Mouse (Mus musculus): ENCODE results near the gene Pusl1. TPM values are rescaled to one million over a fixed set of nuclear protein-coding genes. Genes with fewer than 3 reads are reported as not detected.

Pusl1 gene
- polyA plus RNA-seq, 1 experiment from 2014 or later, result 53.7 TPM

- WGBS, result 72% methylated on average over 8 of the region's 8 CpGs
- H3K9ac ChIP-seq (ENCODE audit: low read length), result peak overlapping the region; percentile 88; the same call in 1 of the 2 replicates
- no peak overlapping the region for H3K27ac ChIP-seq (ENCODE audit: low read depth, low read length)
- ATAC-seq (replicated peaks; ENCODE audit: low FRiP score), result no peak
- no peaks in the 10 kb centered on the region; the same call in 1 of the 2 replicates for H3K36me3 ChIP-seq (ENCODE audit: control insufficient read depth, insufficient read depth, low read length)
- peak overlapping the region; percentile 98 for H3K4me2 ChIP-seq (ENCODE audit: low read depth, low read length, severe bottlenecking)
- peak overlapping the region; percentile 90 for H3K4me3 ChIP-seq (ENCODE audit: low read depth, low read length)
- peak; percentile 48 for DNase-seq (ENCODE audit: low spot score)
- H3K27me3 ChIP-seq (ENCODE audit: control insufficient read depth, insufficient read depth, low read length), result no peaks in the 10 kb centered on the region
- no peaks in the 10 kb centered on the region for H3K9me3 ChIP-seq (ENCODE audit: control insufficient read depth, low read length)
- H3K4me1 ChIP-seq (replicated peaks; ENCODE audit: control insufficient read depth, insufficient read depth, low read length), result peaks cover 17% of the 10 kb centered on the region; the same call in 1 of the 2 replicates
Observed at GRCm38 (mm10) chr4:155893212-155893690, 1.7 kb upstream of the Pusl1 start.

- Histone ChIP-seq H3K36me3 (ENCODE audit: control insufficient read depth, insufficient read depth, low read length) (peaks cover 3% of the 10 kb centered on the region), H3K9me3 (ENCODE audit: control insufficient read depth, low read length) (no peaks in the 10 kb centered on the region), H3K4me1 (replicated peaks; ENCODE audit: control insufficient read depth, insufficient read depth, low read length) (peaks cover 17% of the 10 kb centered on the region; the same call in 1 of the 2 replicates), H3K27me3 (ENCODE audit: control insufficient read depth, insufficient read depth, low read length) (no peaks in the 10 kb centered on the region), H3K27ac (ENCODE audit: low read depth, low read length) (peak overlapping the region; percentile 96), H3K4me3 (ENCODE audit: low read depth, low read length) (peak overlapping the region; percentile 90), H3K4me2 (ENCODE audit: low read depth, low read length, severe bottlenecking) (peak overlapping the region; percentile 98), H3K9ac (ENCODE audit: low read length) (peak overlapping the region; percentile 88)
- WGBS, result 6% methylated on average over 37 of the region's 37 CpGs
- ATAC-seq (replicated peaks; ENCODE audit: low FRiP score), result peak; percentile 57
- DNase-seq (ENCODE audit: low spot score), result peak; percentile 69
Observed at GRCm38 (mm10) chr4:155892438-155893211, 1.0 kb upstream of the Pusl1 start.

DNA sequence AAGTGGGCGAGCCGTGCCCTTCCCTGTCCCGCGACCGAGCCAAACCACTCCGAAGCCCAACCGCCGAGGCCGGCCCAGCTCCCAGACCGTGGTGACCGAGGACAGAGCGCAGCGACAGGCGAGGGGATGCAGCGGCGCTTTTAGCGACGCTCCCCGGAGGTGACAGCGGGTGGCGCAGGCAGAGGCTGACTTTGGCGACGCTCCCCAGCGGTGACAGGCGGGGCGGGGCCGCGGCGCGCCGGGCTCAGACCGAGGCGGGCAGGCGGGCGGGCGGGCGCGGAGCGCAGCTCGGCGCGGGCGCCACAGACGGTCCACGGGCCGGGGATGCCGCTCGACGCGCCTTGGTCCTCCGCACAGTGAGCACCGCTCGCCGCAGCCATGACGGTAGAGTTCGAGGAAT is 436 bp upstream of the Pusl1 start:
- peak; percentile 91 for DNase-seq (ENCODE audit: low spot score)

DNA sequence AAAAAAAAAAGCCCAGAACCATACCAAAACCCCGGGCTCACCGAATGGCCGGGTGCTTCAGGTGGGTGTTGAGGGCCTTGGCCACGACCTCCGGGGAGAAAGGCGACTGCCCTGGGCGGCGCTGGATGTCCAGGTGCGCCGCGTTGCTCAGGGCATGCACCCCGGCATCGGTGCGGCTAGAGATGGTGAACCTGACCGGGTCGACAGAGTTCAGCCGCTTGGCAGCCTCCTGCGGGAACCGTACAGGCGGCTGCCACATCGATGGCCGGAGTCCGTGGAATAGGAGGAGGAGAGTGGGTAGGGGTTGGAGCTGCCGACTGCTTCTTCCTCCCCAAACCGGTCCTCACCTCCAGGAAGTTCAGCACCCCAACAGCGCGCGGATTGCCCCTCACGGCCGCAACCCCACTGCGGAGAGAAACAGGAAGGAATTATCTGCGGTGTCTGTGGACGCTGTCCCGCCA is 540 bp downstream of the Pusl1 start:
- Histone ChIP-seq H3K4me1 (replicated peaks; ENCODE audit: control insufficient read depth, insufficient read depth, low read length) (peaks cover 17% of the 10 kb centered on the region; the same call in 1 of the 2 replicates), H3K9me3 (ENCODE audit: control insufficient read depth, low read length) (no peaks in the 10 kb centered on the region), H3K27ac (ENCODE audit: low read depth, low read length) (no peak overlapping the region), H3K4me3 (ENCODE audit: low read depth, low read length) (peak overlapping the region; percentile 90), H3K9ac (ENCODE audit: low read length) (peak overlapping the region; percentile 88), H3K36me3 (ENCODE audit: control insufficient read depth, insufficient read depth, low read length) (peaks cover 4% of the 10 kb centered on the region), H3K4me2 (ENCODE audit: low read depth, low read length, severe bottlenecking) (peak overlapping the region; percentile 98), H3K27me3 (ENCODE audit: control insufficient read depth, insufficient read depth, low read length) (no peaks in the 10 kb centered on the region)
- ATAC-seq (replicated peaks; ENCODE audit: low FRiP score), result no peak
- 0% methylated on average over 34 of the region's 34 CpGs for WGBS
- DNase-seq (ENCODE audit: low spot score), result no peak

More for the DNA sequence above, 436 bp upstream of the Pusl1 start:
- ATAC-seq (replicated peaks; ENCODE audit: low FRiP score), result peak; percentile 91
- H3K27ac ChIP-seq (ENCODE audit: low read depth, low read length), result peak overlapping the region; percentile 96
- WGBS, result under 1% methylated on average over 47 of the region's 56 CpGs
- peak overlapping the region; percentile 88 for H3K9ac ChIP-seq (ENCODE audit: low read length)
- H3K36me3 ChIP-seq (ENCODE audit: control insufficient read depth, insufficient read depth, low read length), result peaks cover 3% of the 10 kb centered on the region
- H3K27me3 ChIP-seq (ENCODE audit: control insufficient read depth, insufficient read depth, low read length), result no peaks in the 10 kb centered on the region
- H3K9me3 ChIP-seq (ENCODE audit: control insufficient read depth, low read length), result no peaks in the 10 kb centered on the region
- peak overlapping the region; percentile 98 for H3K4me2 ChIP-seq (ENCODE audit: low read depth, low read length, severe bottlenecking)
- H3K4me3 ChIP-seq (ENCODE audit: low read depth, low read length), result peak overlapping the region; percentile 90
- H3K4me1 ChIP-seq (replicated peaks; ENCODE audit: control insufficient read depth, insufficient read depth, low read length), result peaks cover 17% of the 10 kb centered on the region; the same call in 1 of the 2 replicates

DNA sequence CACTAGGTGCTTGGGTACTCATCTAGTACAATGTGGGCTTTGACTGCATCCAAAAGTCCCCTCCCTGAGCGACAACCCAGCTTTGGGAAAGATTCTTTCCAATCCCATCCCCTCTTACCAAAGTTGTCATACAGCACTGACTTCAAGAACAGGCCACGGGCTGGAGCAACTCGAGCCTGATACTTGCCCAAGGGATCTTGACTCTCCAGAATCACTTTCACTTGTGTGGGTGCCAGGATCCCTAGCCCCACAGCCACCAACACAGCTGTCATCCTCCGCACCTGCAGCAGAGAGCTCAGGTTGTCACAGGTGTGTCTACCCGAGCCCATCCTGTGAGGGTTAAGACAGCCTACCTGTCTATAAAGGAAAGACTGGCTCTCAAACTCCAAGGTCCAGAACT is 2.3 kb downstream of the Pusl1 start:
- peaks cover 11% of the 10 kb centered on the region for H3K36me3 ChIP-seq (ENCODE audit: control insufficient read depth, insufficient read depth, low read length)
- ATAC-seq (replicated peaks; ENCODE audit: low FRiP score) (no peak), DNase-seq (ENCODE audit: low spot score) (no peak)
- no peaks in the 10 kb centered on the region for H3K27me3 ChIP-seq (ENCODE audit: control insufficient read depth, insufficient read depth, low read length)
- peaks cover 14% of the 10 kb centered on the region; the same call in 1 of the 2 replicates for H3K4me1 ChIP-seq (replicated peaks; ENCODE audit: control insufficient read depth, insufficient read depth, low read length)
- 85% methylated on average over 5 of the region's 5 CpGs for WGBS
- no peak overlapping the region for H3K27ac ChIP-seq (ENCODE audit: low read depth, low read length)
- no peaks in the 10 kb centered on the region for H3K9me3 ChIP-seq (ENCODE audit: control insufficient read depth, low read length)
- no peak overlapping the region for H3K4me2 ChIP-seq (ENCODE audit: low read depth, low read length, severe bottlenecking)
- H3K9ac ChIP-seq (ENCODE audit: low read length), result no peak overlapping the region; the same call in 1 of the 2 replicates
- no peak overlapping the region for H3K4me3 ChIP-seq (ENCODE audit: low read depth, low read length)

DNA sequence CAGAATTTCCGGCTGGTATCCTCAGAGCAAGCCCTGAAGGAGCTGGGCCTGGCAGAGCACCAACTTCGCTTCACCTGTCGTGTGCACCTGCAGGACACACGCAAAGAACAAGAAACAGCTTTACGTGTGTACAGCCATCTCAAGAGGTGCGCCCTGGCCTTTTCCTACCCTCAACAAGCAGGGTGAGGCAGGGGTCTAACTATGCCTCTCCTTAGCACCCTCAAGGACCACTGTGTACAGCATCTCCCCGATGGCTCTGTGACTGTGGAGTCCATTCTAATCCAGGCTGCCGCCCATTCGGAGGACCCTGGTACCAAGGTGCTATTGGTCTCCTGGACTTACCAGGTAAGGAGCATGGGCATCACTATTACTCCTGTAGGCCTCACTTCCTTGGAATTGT is 3.4 kb downstream of the Pusl1 start:
- Histone ChIP-seq H3K36me3 (ENCODE audit: control insufficient read depth, insufficient read depth, low read length) (peaks cover 11% of the 10 kb centered on the region), H3K4me1 (replicated peaks; ENCODE audit: control insufficient read depth, insufficient read depth, low read length) (peaks cover 7% of the 10 kb centered on the region; the same call in 1 of the 2 replicates)

GRCm38 (mm10) chr4:155887674-155888073 is 3.9 kb downstream of the Pusl1 start:
- Histone ChIP-seq H3K4me2 (ENCODE audit: low read depth, low read length, severe bottlenecking) (no peak overlapping the region), H3K27ac (ENCODE audit: low read depth, low read length) (no peak overlapping the region), H3K9ac (ENCODE audit: low read length) (no peak overlapping the region), H3K27me3 (ENCODE audit: control insufficient read depth, insufficient read depth, low read length) (no peaks in the 10 kb centered on the region), H3K36me3 (ENCODE audit: control insufficient read depth, insufficient read depth, low read length) (peaks cover 11% of the 10 kb centered on the region), H3K4me3 (ENCODE audit: low read depth, low read length) (no peak overlapping the region), H3K4me1 (replicated peaks; ENCODE audit: control insufficient read depth, insufficient read depth, low read length) (peaks cover 6% of the 10 kb centered on the region; the same call in 1 of the 2 replicates), H3K9me3 (ENCODE audit: control insufficient read depth, low read length) (no peaks in the 10 kb centered on the region)
- 85% methylated on average over 10 of the region's 10 CpGs for WGBS
- ATAC-seq (replicated peaks; ENCODE audit: low FRiP score) (no peak), DNase-seq (ENCODE audit: low spot score) (no peak)

More for the DNA sequence above, 3.4 kb downstream of the Pusl1 start:
- DNase-seq (ENCODE audit: low spot score), result no peak
- ATAC-seq (replicated peaks; ENCODE audit: low FRiP score), result no peak
- Histone ChIP-seq H3K27me3 (ENCODE audit: control insufficient read depth, insufficient read depth, low read length) (no peaks in the 10 kb centered on the region), H3K9me3 (ENCODE audit: control insufficient read depth, low read length) (no peaks in the 10 kb centered on the region), H3K27ac (ENCODE audit: low read depth, low read length) (no peak overlapping the region), H3K4me2 (ENCODE audit: low read depth, low read length, severe bottlenecking) (no peak overlapping the region), H3K9ac (ENCODE audit: low read length) (no peak overlapping the region), H3K4me3 (ENCODE audit: low read depth, low read length) (no peak overlapping the region)
- 95% methylated on average over 9 of the region's 9 CpGs for WGBS

- Histone ChIP-seq H3K4me1 (replicated peaks; ENCODE audit: control insufficient read depth, insufficient read depth, low read length) (peaks cover 6% of the 10 kb centered on the region; the same call in 1 of the 2 replicates), H3K4me2 (ENCODE audit: low read depth, low read length, severe bottlenecking) (no peak overlapping the region), H3K36me3 (ENCODE audit: control insufficient read depth, insufficient read depth, low read length) (peaks cover 11% of the 10 kb centered on the region), H3K27ac (ENCODE audit: low read depth, low read length) (no peak overlapping the region), H3K9ac (ENCODE audit: low read length) (no peak overlapping the region), H3K9me3 (ENCODE audit: control insufficient read depth, low read length) (no peaks in the 10 kb centered on the region), H3K4me3 (ENCODE audit: low read depth, low read length) (no peak overlapping the region), H3K27me3 (ENCODE audit: control insufficient read depth, insufficient read depth, low read length) (no peaks in the 10 kb centered on the region)
- WGBS, result 95% methylated on average over 5 of the region's 5 CpGs
- DNase-seq (ENCODE audit: low spot score) (no peak), ATAC-seq (replicated peaks; ENCODE audit: low FRiP score) (no peak)
Observed at GRCm38 (mm10) chr4:155886330-155886729, 5.3 kb downstream of the Pusl1 start.

Measured in forebrain, embryonic 11.5 days (tissue).